Mouse (Mus musculus): Measurements from ENCODE around the gene Prrc2c. TPM values are rescaled to one million over a fixed set of nuclear protein-coding genes. Genes with fewer than 3 reads are reported as not detected.
A peak's percentile ranks its signal among the peaks of the same experiment; 100 is the strongest.
"Not testable (repeated sequence)": the region's sequence is repeated elsewhere in the genome, so short reads cannot be mapped to it uniquely, and the experiment has no call there.

Gene Prrc2c
- polyA plus RNA-seq, 1 experiment from 2014 or later: 156 TPM

GRCm38 (mm10) chr1:162660276-162660860, 80.0 kb downstream of the Prrc2c start:
- WGBS: 88% methylated on average over 11 of the region's 11 CpGs
- Histone ChIP-seq H3K4me1 (peaks cover 4% of the 10 kb centered on the region; the same call in 1 of the 2 replicates), H3K9me3 (no peaks in the 10 kb centered on the region), H3K27ac (replicated peaks) (no peak overlapping the region), H3K36me3 (replicated peaks) (no peaks in the 10 kb centered on the region), H3K27me3 (replicated peaks; ENCODE audit: low read depth, poor library complexity, severe bottlenecking) (no peaks in the 10 kb centered on the region), H3K4me3 (no peak overlapping the region)
- no peak for DNase-seq (ENCODE audit: low spot score)

- Histone ChIP-seq H3K4me1 (no peaks in the 10 kb centered on the region), H3K9me3 (no peaks in the 10 kb centered on the region), H3K4me3 (no peak within 1 kb of the TSS), H3K36me3 (replicated peaks) (no peaks in the 10 kb centered on the region), H3K27ac (replicated peaks) (no peak within 1 kb of the TSS), H3K27me3 (replicated peaks; ENCODE audit: low read depth, poor library complexity, severe bottlenecking) (no peaks in the 10 kb centered on the region)
- 90% methylated on average over 7 of the region's 7 CpGs for WGBS
- no peak for DNase-seq (ENCODE audit: low spot score)
These were observed 82.2 kb downstream of the Prrc2c start, which contains the start of gene Myocos for GRCm38 (mm10) chr1:162658119-162658518. TSS of gene Myocos (minus strand) at chr1:162658219.

- no peak for DNase-seq (ENCODE audit: low spot score)
- Histone ChIP-seq H3K9me3 (no peaks in the 10 kb centered on the region), H3K4me1 (peaks cover 4% of the 10 kb centered on the region; the same call in 1 of the 2 replicates), H3K36me3 (replicated peaks) (no peaks in the 10 kb centered on the region), H3K27me3 (replicated peaks; ENCODE audit: low read depth, poor library complexity, severe bottlenecking) (no peaks in the 10 kb centered on the region), H3K4me3 (no peak overlapping the region), H3K27ac (replicated peaks) (no peak overlapping the region)
- 93% methylated on average over 14 of the region's 14 CpGs for WGBS
These were observed 91.9 kb downstream of the Prrc2c start for GRCm38 (mm10) chr1:162648416-162648815.

GRCm38 (mm10) chr1:162646083-162646686, 94.2 kb downstream of the Prrc2c start:
- peaks cover 8% of the 10 kb centered on the region; the same call in 1 of the 2 replicates for H3K4me1 ChIP-seq
- no peaks in the 10 kb centered on the region for H3K36me3 ChIP-seq (replicated peaks)
- H3K4me3 ChIP-seq: no peak overlapping the region
- WGBS: 81% methylated on average over 10 of the region's 10 CpGs
- no peak overlapping the region for H3K27ac ChIP-seq (replicated peaks)
- no peak for DNase-seq (ENCODE audit: low spot score)
- H3K27me3 ChIP-seq (replicated peaks; ENCODE audit: low read depth, poor library complexity, severe bottlenecking): no peaks in the 10 kb centered on the region
- no peaks in the 10 kb centered on the region for H3K9me3 ChIP-seq

GRCm38 (mm10) chr1:162643752-162644151, 96.6 kb downstream of the Prrc2c start:
- Histone ChIP-seq H3K4me1 (peaks cover 8% of the 10 kb centered on the region; the same call in 1 of the 2 replicates), H3K4me3 (no peak overlapping the region), H3K27ac (replicated peaks) (no peak overlapping the region), H3K27me3 (replicated peaks; ENCODE audit: low read depth, poor library complexity, severe bottlenecking) (no peaks in the 10 kb centered on the region), H3K9me3 (no peaks in the 10 kb centered on the region), H3K36me3 (replicated peaks) (no peaks in the 10 kb centered on the region)
- no peak for DNase-seq (ENCODE audit: low spot score)
- 51% methylated on average over 4 of the region's 4 CpGs for WGBS

GRCm38 (mm10) chr1:162642591-162642990, 97.8 kb downstream of the Prrc2c start:
- Histone ChIP-seq H3K27ac (replicated peaks) (no peak overlapping the region), H3K9me3 (no peaks in the 10 kb centered on the region), H3K4me1 (peaks cover 8% of the 10 kb centered on the region; the same call in 1 of the 2 replicates), H3K4me3 (no peak overlapping the region), H3K27me3 (replicated peaks; ENCODE audit: low read depth, poor library complexity, severe bottlenecking) (no peaks in the 10 kb centered on the region), H3K36me3 (replicated peaks) (no peaks in the 10 kb centered on the region)
- 79% methylated on average over 3 of the region's 3 CpGs for WGBS
- DNase-seq (ENCODE audit: low spot score): no peak

GRCm38 (mm10) chr1:162639861-162640260, 100.5 kb downstream of the Prrc2c start:
- no peak for DNase-seq (ENCODE audit: low spot score)
- Histone ChIP-seq H3K9me3 (no peaks in the 10 kb centered on the region), H3K4me3 (no peak overlapping the region), H3K27ac (replicated peaks) (no peak overlapping the region), H3K36me3 (replicated peaks) (no peaks in the 10 kb centered on the region), H3K4me1 (peaks cover 22% of the 10 kb centered on the region), H3K27me3 (replicated peaks; ENCODE audit: low read depth, poor library complexity, severe bottlenecking) (no peaks in the 10 kb centered on the region)
- 90% methylated on average over 1 of the region's 1 CpGs for WGBS

- Histone ChIP-seq H3K9me3 (no peaks in the 10 kb centered on the region), H3K4me3 (no peak within 1 kb of the TSS), H3K4me1 (peaks cover 22% of the 10 kb centered on the region), H3K27ac (replicated peaks) (no peak within 1 kb of the TSS), H3K27me3 (replicated peaks; ENCODE audit: low read depth, poor library complexity, severe bottlenecking) (no peaks in the 10 kb centered on the region), H3K36me3 (replicated peaks) (no peaks in the 10 kb centered on the region)
- WGBS: 85% methylated on average over 10 of the region's 10 CpGs
- DNase-seq (ENCODE audit: low spot score): no peak
These were observed 101.2 kb downstream of the Prrc2c start, which contains the start of gene Myoc for GRCm38 (mm10) chr1:162639051-162639750. TSS of gene Myoc (plus strand) at chr1:162639155.

- 87% methylated on average over 4 of the region's 4 CpGs for WGBS
- H3K4me3 ChIP-seq: no peak overlapping the region
- H3K36me3 ChIP-seq (replicated peaks): no peaks in the 10 kb centered on the region
- peaks cover 18% of the 10 kb centered on the region for H3K4me1 ChIP-seq
- no peak for DNase-seq (ENCODE audit: low spot score)
- no peaks in the 10 kb centered on the region for H3K9me3 ChIP-seq
- H3K27me3 ChIP-seq (replicated peaks; ENCODE audit: low read depth, poor library complexity, severe bottlenecking): no peaks in the 10 kb centered on the region
- H3K27ac ChIP-seq (replicated peaks): no peak overlapping the region
These were observed 101.8 kb downstream of the Prrc2c start for GRCm38 (mm10) chr1:162638535-162638934.

GRCm38 (mm10) chr1:162636516-162636915, 103.8 kb downstream of the Prrc2c start:
- Histone ChIP-seq H3K27me3 (replicated peaks; ENCODE audit: low read depth, poor library complexity, severe bottlenecking) (no peaks in the 10 kb centered on the region), H3K36me3 (replicated peaks) (no peaks in the 10 kb centered on the region), H3K9me3 (no peaks in the 10 kb centered on the region), H3K4me3 (no peak overlapping the region), H3K27ac (replicated peaks) (0 out of 2 replicates have a peak overlapping the region, but pooled peaks have one; percentile 5), H3K4me1 (peaks cover 14% of the 10 kb centered on the region)
- WGBS: 69% methylated on average over 3 of the region's 3 CpGs
- DNase-seq (ENCODE audit: low spot score): no peak

- H3K4me1 ChIP-seq: peaks cover 14% of the 10 kb centered on the region
- H3K27me3 ChIP-seq (replicated peaks; ENCODE audit: low read depth, poor library complexity, severe bottlenecking); H3K27ac ChIP-seq (replicated peaks); H3K4me3 ChIP-seq; DNase-seq (ENCODE audit: low spot score); H3K36me3 ChIP-seq (replicated peaks); H3K9me3 ChIP-seq: not testable (repeated sequence)
- 37% methylated on average over 1 of the region's 1 CpGs for WGBS
These were observed 104.9 kb downstream of the Prrc2c start for GRCm38 (mm10) chr1:162635291-162635931.

GRCm38 (mm10) chr1:162628326-162628725, 112.0 kb downstream of the Prrc2c start:
- 96% methylated on average over 15 of the region's 15 CpGs for WGBS

More at GRCm38 (mm10) chr1:162628326-162628725, 112.0 kb downstream of the Prrc2c start:
- H3K36me3 ChIP-seq (replicated peaks); H3K27me3 ChIP-seq (replicated peaks; ENCODE audit: low read depth, poor library complexity, severe bottlenecking); H3K9me3 ChIP-seq; H3K4me3 ChIP-seq; H3K27ac ChIP-seq (replicated peaks); DNase-seq (ENCODE audit: low spot score); H3K4me1 ChIP-seq: not testable (repeated sequence)
